Mouse (Mus musculus): ENCODE data around the gene Cacng1.

Cacng1 gene

GRCm38 (mm10) chr11:107657117-107657516 is 59.2 kb downstream of the Cacng1 start:
- DNase-seq (ENCODE audit: low spot score in 2 of 2), result no peak

GRCm38 (mm10) chr11:107655538-107655937 is 60.8 kb downstream of the Cacng1 start:
- DNase-seq (ENCODE audit: low spot score in 2 of 2), result no peak
